Mouse (Mus musculus): Measurements from ENCODE around the gene Adamts10. TPM values are rescaled to one million over a fixed set of nuclear protein-coding genes. Genes with fewer than 3 reads are reported as not detected.
A peak's percentile ranks its signal among the peaks of the same experiment; 100 is the strongest.

The Adamts10 gene
- polyA plus RNA-seq, 1 experiment from 2014 or later, result 20.6 TPM

GRCm38 (mm10) chr17:33539878-33540277, 15.9 kb downstream of the Adamts10 start:
- H3K36me3 ChIP-seq (ENCODE audit: control insufficient read depth, insufficient read depth, low read length), result peaks cover 50% of the 10 kb centered on the region

GRCm38 (mm10) chr17:33549212-33549611, 25.2 kb downstream of the Adamts10 start:
- Histone ChIP-seq H3K4me3 (ENCODE audit: low read depth, low read length) (no peak overlapping the region), H3K9ac (ENCODE audit: low read length) (no peak overlapping the region), H3K27ac (ENCODE audit: low read depth, low read length) (no peak overlapping the region), H3K9me3 (replicated peaks; ENCODE audit: control insufficient read depth, low read length) (no peaks in the 10 kb centered on the region), H3K27me3 (replicated peaks; ENCODE audit: control insufficient read depth, insufficient read depth, low read length) (no peaks in the 10 kb centered on the region), H3K4me2 (ENCODE audit: low read length) (no peak overlapping the region), H3K4me1 (ENCODE audit: control insufficient read depth, insufficient read depth, low read length) (no peaks in the 10 kb centered on the region), H3K36me3 (ENCODE audit: control insufficient read depth, insufficient read depth, low read length) (peaks cover 38% of the 10 kb centered on the region)
- DNase-seq (ENCODE audit: low spot score) (no peak), ATAC-seq (no peak)
- WGBS, result 95% methylated on average over 6 of the region's 6 CpGs

More at GRCm38 (mm10) chr17:33539878-33540277, 15.9 kb downstream of the Adamts10 start:
- no peak overlapping the region for H3K4me3 ChIP-seq (ENCODE audit: low read depth, low read length)
- H3K4me2 ChIP-seq (ENCODE audit: low read length), result no peak overlapping the region
- no peak overlapping the region for H3K9ac ChIP-seq (ENCODE audit: low read length)
- 95% methylated on average over 4 of the region's 4 CpGs for WGBS
- no peaks in the 10 kb centered on the region for H3K9me3 ChIP-seq (replicated peaks; ENCODE audit: control insufficient read depth, low read length)
- H3K4me1 ChIP-seq (ENCODE audit: control insufficient read depth, insufficient read depth, low read length), result no peaks in the 10 kb centered on the region
- H3K27ac ChIP-seq (ENCODE audit: low read depth, low read length), result no peak overlapping the region
- no peaks in the 10 kb centered on the region for H3K27me3 ChIP-seq (replicated peaks; ENCODE audit: control insufficient read depth, insufficient read depth, low read length)
- no peak for ATAC-seq
- no peak for DNase-seq (ENCODE audit: low spot score)

- no peak overlapping the region for H3K4me2 ChIP-seq (ENCODE audit: low read length)
- no peaks in the 10 kb centered on the region for H3K9me3 ChIP-seq (replicated peaks; ENCODE audit: control insufficient read depth, low read length)
- DNase-seq (ENCODE audit: low spot score) (no peak), ATAC-seq (no peak)
- WGBS, result 77% methylated on average over 10 of the region's 10 CpGs
- H3K27ac ChIP-seq (ENCODE audit: low read depth, low read length), result no peak overlapping the region
- no peak overlapping the region for H3K4me3 ChIP-seq (ENCODE audit: low read depth, low read length)
- H3K9ac ChIP-seq (ENCODE audit: low read length), result no peak overlapping the region
- no peaks in the 10 kb centered on the region for H3K27me3 ChIP-seq (replicated peaks; ENCODE audit: control insufficient read depth, insufficient read depth, low read length)
- peaks cover 32% of the 10 kb centered on the region for H3K36me3 ChIP-seq (ENCODE audit: control insufficient read depth, insufficient read depth, low read length)
- H3K4me1 ChIP-seq (ENCODE audit: control insufficient read depth, insufficient read depth, low read length), result no peaks in the 10 kb centered on the region
These were observed 26.4 kb downstream of the Adamts10 start for GRCm38 (mm10) chr17:33550388-33550787.

GRCm38 (mm10) chr17:33552113-33552512, 28.1 kb downstream of the Adamts10 start:
- Histone ChIP-seq H3K36me3 (ENCODE audit: control insufficient read depth, insufficient read depth, low read length) (peaks cover 29% of the 10 kb centered on the region), H3K4me3 (ENCODE audit: low read depth, low read length) (no peak overlapping the region), H3K4me1 (ENCODE audit: control insufficient read depth, insufficient read depth, low read length) (no peaks in the 10 kb centered on the region), H3K27ac (ENCODE audit: low read depth, low read length) (no peak overlapping the region), H3K9me3 (replicated peaks; ENCODE audit: control insufficient read depth, low read length) (no peaks in the 10 kb centered on the region), H3K4me2 (ENCODE audit: low read length) (no peak overlapping the region), H3K9ac (ENCODE audit: low read length) (no peak overlapping the region), H3K27me3 (replicated peaks; ENCODE audit: control insufficient read depth, insufficient read depth, low read length) (no peaks in the 10 kb centered on the region)
- WGBS, result 93% methylated on average over 4 of the region's 4 CpGs
- no peak for ATAC-seq
- DNase-seq (ENCODE audit: low spot score), result no peak

- Histone ChIP-seq H3K36me3 (ENCODE audit: control insufficient read depth, insufficient read depth, low read length) (peaks cover 29% of the 10 kb centered on the region), H3K27ac (ENCODE audit: low read depth, low read length) (no peak overlapping the region), H3K4me3 (ENCODE audit: low read depth, low read length) (no peak overlapping the region), H3K27me3 (replicated peaks; ENCODE audit: control insufficient read depth, insufficient read depth, low read length) (no peaks in the 10 kb centered on the region), H3K9ac (ENCODE audit: low read length) (no peak overlapping the region), H3K4me1 (ENCODE audit: control insufficient read depth, insufficient read depth, low read length) (no peaks in the 10 kb centered on the region), H3K9me3 (replicated peaks; ENCODE audit: control insufficient read depth, low read length) (no peaks in the 10 kb centered on the region), H3K4me2 (ENCODE audit: low read length) (no peak overlapping the region)
- ATAC-seq, result no peak
- peak; percentile 29 for DNase-seq (ENCODE audit: low spot score)
- 42% methylated on average over 4 of the region's 4 CpGs for WGBS
These were observed 29.0 kb downstream of the Adamts10 start for GRCm38 (mm10) chr17:33552964-33553363.

GRCm38 (mm10) chr17:33554536-33554935, 30.5 kb downstream of the Adamts10 start:
- Histone ChIP-seq H3K4me3 (ENCODE audit: low read depth, low read length) (no peak overlapping the region), H3K4me2 (ENCODE audit: low read length) (no peak overlapping the region), H3K27ac (ENCODE audit: low read depth, low read length) (no peak overlapping the region), H3K27me3 (replicated peaks; ENCODE audit: control insufficient read depth, insufficient read depth, low read length) (no peaks in the 10 kb centered on the region), H3K36me3 (ENCODE audit: control insufficient read depth, insufficient read depth, low read length) (peaks cover 19% of the 10 kb centered on the region), H3K4me1 (ENCODE audit: control insufficient read depth, insufficient read depth, low read length) (no peaks in the 10 kb centered on the region), H3K9me3 (replicated peaks; ENCODE audit: control insufficient read depth, low read length) (no peaks in the 10 kb centered on the region), H3K9ac (ENCODE audit: low read length) (no peak overlapping the region)
- WGBS, result 96% methylated on average over 1 of the region's 1 CpGs
- ATAC-seq (no peak), DNase-seq (ENCODE audit: low spot score) (no peak)

GRCm38 (mm10) chr17:33555223-33555855, 31.3 kb downstream of the Adamts10 start, which contains the start of gene Myo1f:
Gene Myo1f, plus strand, starts transcription at chr17:33555707.
- Histone ChIP-seq H3K27me3 (replicated peaks; ENCODE audit: control insufficient read depth, insufficient read depth, low read length) (no peaks in the 10 kb centered on the region), H3K27ac (ENCODE audit: low read depth, low read length) (no peak within 1 kb of the TSS), H3K9me3 (replicated peaks; ENCODE audit: control insufficient read depth, low read length) (no peaks in the 10 kb centered on the region), H3K4me1 (ENCODE audit: control insufficient read depth, insufficient read depth, low read length) (no peaks in the 10 kb centered on the region), H3K4me3 (ENCODE audit: low read depth, low read length) (no peak within 1 kb of the TSS), H3K9ac (ENCODE audit: low read length) (no peak within 1 kb of the TSS), H3K36me3 (ENCODE audit: control insufficient read depth, insufficient read depth, low read length) (peaks cover 15% of the 10 kb centered on the region), H3K4me2 (ENCODE audit: low read length) (no peak within 1 kb of the TSS)
- DNase-seq (ENCODE audit: low spot score) (no peak), ATAC-seq (no peak)
- 48% methylated on average over 6 of the region's 6 CpGs for WGBS

- WGBS, result 72% methylated on average over 4 of the region's 4 CpGs
- Histone ChIP-seq H3K4me3 (ENCODE audit: low read depth, low read length) (no peak overlapping the region), H3K4me1 (ENCODE audit: control insufficient read depth, insufficient read depth, low read length) (no peaks in the 10 kb centered on the region), H3K4me2 (ENCODE audit: low read length) (no peak overlapping the region), H3K9ac (ENCODE audit: low read length) (no peak overlapping the region), H3K9me3 (replicated peaks; ENCODE audit: control insufficient read depth, low read length) (no peaks in the 10 kb centered on the region), H3K27me3 (replicated peaks; ENCODE audit: control insufficient read depth, insufficient read depth, low read length) (no peaks in the 10 kb centered on the region), H3K36me3 (ENCODE audit: control insufficient read depth, insufficient read depth, low read length) (no peaks in the 10 kb centered on the region), H3K27ac (ENCODE audit: low read depth, low read length) (no peak overlapping the region)
- ATAC-seq (no peak), DNase-seq (ENCODE audit: low spot score) (no peak)
These were observed 33.9 kb downstream of the Adamts10 start for GRCm38 (mm10) chr17:33557922-33558321.

GRCm38 (mm10) chr17:33563527-33564076, 39.6 kb downstream of the Adamts10 start:
- no peaks in the 10 kb centered on the region for H3K27me3 ChIP-seq (replicated peaks; ENCODE audit: control insufficient read depth, insufficient read depth, low read length)
- H3K9me3 ChIP-seq (replicated peaks; ENCODE audit: control insufficient read depth, low read length), result no peaks in the 10 kb centered on the region
- no peak overlapping the region for H3K4me3 ChIP-seq (ENCODE audit: low read depth, low read length)
- no peak overlapping the region for H3K4me2 ChIP-seq (ENCODE audit: low read length)
- no peaks in the 10 kb centered on the region for H3K36me3 ChIP-seq (ENCODE audit: control insufficient read depth, insufficient read depth, low read length)
- DNase-seq (ENCODE audit: low spot score), result no peak
- ATAC-seq, result no peak
- H3K4me1 ChIP-seq (ENCODE audit: control insufficient read depth, insufficient read depth, low read length), result no peaks in the 10 kb centered on the region
- no peak overlapping the region for H3K27ac ChIP-seq (ENCODE audit: low read depth, low read length)
- H3K9ac ChIP-seq (ENCODE audit: low read length), result no peak overlapping the region
- 69% methylated on average over 2 of the region's 2 CpGs for WGBS
